Mouse (Mus musculus) liver, embryonic 12.5 days (tissue): ENCODE measurements around the gene Sgsm1. TPM values are rescaled to one million over a fixed set of nuclear protein-coding genes. Genes with fewer than 3 reads are reported as not detected.
A peak's percentile ranks its signal among the peaks of the same experiment; 100 is the strongest.
"Not testable (repeated sequence)": the region's sequence is repeated elsewhere in the genome, so short reads cannot be mapped to it uniquely, and the experiment has no call there.

ENCODE experiments used
- ATAC-seq: fragments of 200-750 bp; cut with Nextera tagmentation; 2 replicates; pipeline ENCODE4 v1.8.0; 2017; ENCODE audit warnings: moderate number of reproducible peaks, mild to moderate bottlenecking, moderate library complexity
- H3K27ac ChIP-seq: fragments of 300-500 bp; sonication (generic); 2 replicates; pipeline ENCODE4 v1.5.1; 2016; ENCODE audit warnings: mild to moderate bottlenecking
- H3K27me3 ChIP-seq: fragments of 300-500 bp; sonication (generic); replicated peaks from 2 replicates; pipeline ENCODE4 v1.6.1; 2016; ENCODE audit warnings: mild to moderate bottlenecking, moderate library complexity
- H3K36me3 ChIP-seq: fragments of 300-500 bp; sonication (generic); 2 replicates; pipeline ENCODE4 v1.6.1; 2016; ENCODE audit warnings: mild to moderate bottlenecking, moderate library complexity
- H3K4me1 ChIP-seq: fragments of 300-500 bp; sonication (generic); 2 replicates; pipeline ENCODE4 v1.6.1; 2016
- H3K4me2 ChIP-seq: fragments of 300-500 bp; sonication (generic); 2 replicates; pipeline ENCODE4 v1.6.1; 2016; ENCODE audit warnings: mild to moderate bottlenecking, moderate library complexity
- H3K4me3 ChIP-seq: fragments of 300-500 bp; sonication (generic); 2 replicates; pipeline ENCODE4 v1.5.1; 2016; ENCODE audit warnings: mild to moderate bottlenecking, moderate library complexity
- H3K9ac ChIP-seq: fragments of 300-500 bp; sonication (generic); 2 replicates; pipeline ENCODE4 v1.6.1; 2016; ENCODE audit warnings: mild to moderate bottlenecking, moderate library complexity
- H3K9me3 ChIP-seq: fragments of 300-500 bp; sonication (generic); replicated peaks from 2 replicates; pipeline ENCODE4 v1.6.1; 2016; ENCODE audit warnings: mild to moderate bottlenecking, moderate library complexity
- WGBS: fragments of 180-500 bp; shearing (Covaris S2); methylation state at CpG from one replicate; pipeline ENCODE4 v1.1.7; 2016; ENCODE audit not compliant: insufficient replicate concordance; 5-methylcytosine and 5-hydroxymethylcytosine counted together
- polyA plus RNA-seq: library from polyadenylated mRNA; unstranded; fragments of >200 nt; fragmentation: Nextera tagmentation; extraction: Ambion mirVana; gene quantifications from 2 replicates; pipeline ENCODE4 v1.2.1, GENCODE M21; 2016

The Sgsm1 gene
- 2.8 and 2.9 TPM in 2 replicates for polyA plus RNA-seq

- H3K27me3 ChIP-seq, result peaks cover 73% of the 10 kb centered on the region
- 6% methylated on average over 53 of the region's 53 CpGs for WGBS
Measured at GRCm38 (mm10) chr5:113310377-113311003, at the start of gene Sgsm1. Gene Sgsm1 (minus strand): TSS chr5:113310786.

GRCm38 (mm10) chr5:113358833-113359232 lies 48.2 kb upstream of the Sgsm1 start:
- H3K4me1 ChIP-seq, result no peaks in the 10 kb centered on the region
- H3K27ac ChIP-seq, result no peak overlapping the region
- no peaks in the 10 kb centered on the region for H3K36me3 ChIP-seq
- no peak overlapping the region for H3K4me3 ChIP-seq
- no peak for ATAC-seq
- peaks cover 28% of the 10 kb centered on the region for H3K27me3 ChIP-seq
- WGBS, result 9% methylated on average over 11 of the region's 11 CpGs
- no peak overlapping the region for H3K9ac ChIP-seq
- H3K9me3 ChIP-seq, result no peaks in the 10 kb centered on the region
- no peak overlapping the region for H3K4me2 ChIP-seq

More at GRCm38 (mm10) chr5:113310377-113311003, at the start of gene Sgsm1:
- H3K27ac ChIP-seq, result no peak within 1 kb of the TSS
- no peaks in the 10 kb centered on the region for H3K4me1 ChIP-seq
- H3K36me3 ChIP-seq, result no peaks in the 10 kb centered on the region
- no peak within 1 kb of the TSS for H3K9ac ChIP-seq
- no peaks in the 10 kb centered on the region for H3K9me3 ChIP-seq
- peak within 1 kb of the TSS; percentile 48 for H3K4me3 ChIP-seq
- peak; percentile 58 for ATAC-seq
- peak within 1 kb of the TSS; percentile 67 for H3K4me2 ChIP-seq

DNA sequence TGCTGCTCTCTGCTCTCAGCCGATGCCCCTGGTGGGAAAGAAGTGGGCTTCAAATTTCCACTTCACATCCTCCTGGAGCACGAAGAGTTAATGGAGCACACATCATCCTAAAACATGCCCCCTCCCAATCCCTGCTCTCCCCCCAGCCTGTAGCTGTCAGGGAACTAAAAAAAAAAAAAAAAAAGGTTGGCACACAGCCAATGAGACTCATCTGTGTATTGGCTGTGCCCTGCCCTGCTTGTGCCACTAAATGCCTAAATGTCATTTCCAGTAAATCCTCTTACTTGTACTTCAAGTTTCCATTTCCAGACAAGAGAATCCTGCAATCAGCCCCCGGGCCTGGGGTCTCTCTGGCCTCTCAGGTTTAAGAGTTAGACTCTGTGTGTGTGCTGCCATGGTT lies 47.1 kb upstream of the Sgsm1 start:
- Histone ChIP-seq H3K27ac (no peak overlapping the region), H3K4me3 (no peak overlapping the region), H3K36me3 (no peaks in the 10 kb centered on the region), H3K4me2 (no peak overlapping the region), H3K27me3 (peaks cover 40% of the 10 kb centered on the region), H3K4me1 (no peaks in the 10 kb centered on the region), H3K9ac (no peak overlapping the region), H3K9me3 (no peaks in the 10 kb centered on the region)
- no peak for ATAC-seq
- WGBS, result 44% methylated on average over 3 of the region's 3 CpGs

GRCm38 (mm10) chr5:113357186-113357585 lies 46.6 kb upstream of the Sgsm1 start, which contains the start of gene Aym1:
Gene Aym1 (plus strand): TSS chr5:113357294.
- no peak within 1 kb of the TSS for H3K4me3 ChIP-seq
- 35% methylated on average over 4 of the region's 6 CpGs for WGBS

DNA sequence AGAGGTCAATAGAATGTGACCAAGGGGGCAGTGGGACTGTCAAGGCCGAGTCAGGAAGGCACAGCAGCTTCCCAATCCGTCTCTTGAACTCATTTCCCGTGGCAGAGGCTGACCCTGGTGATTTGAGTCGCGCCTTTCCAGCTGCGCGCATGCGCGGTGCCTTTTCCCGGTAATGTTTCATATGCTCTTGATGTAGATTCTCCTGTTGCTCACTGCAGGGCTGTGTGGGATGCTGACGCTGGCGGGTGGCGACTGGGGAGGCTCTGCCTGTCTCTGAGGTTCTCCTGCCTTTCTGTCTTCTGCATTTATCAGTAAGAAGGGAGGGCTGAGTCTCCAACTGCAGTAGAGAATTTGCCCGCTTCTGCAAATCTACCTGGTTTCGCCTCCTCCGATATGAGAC lies 43.7 kb upstream of the Sgsm1 start:
- no peaks in the 10 kb centered on the region for H3K36me3 ChIP-seq
- H3K4me1 ChIP-seq, result no peaks in the 10 kb centered on the region
- no peak for ATAC-seq
- H3K27ac ChIP-seq, result no peak overlapping the region
- H3K9me3 ChIP-seq, result no peaks in the 10 kb centered on the region
- H3K27me3 ChIP-seq, result peaks cover 64% of the 10 kb centered on the region
- H3K4me3 ChIP-seq, result no peak overlapping the region
- no peak overlapping the region for H3K4me2 ChIP-seq
- no peak overlapping the region for H3K9ac ChIP-seq
- WGBS, result 30% methylated on average over 16 of the region's 16 CpGs

More at GRCm38 (mm10) chr5:113357186-113357585, 46.6 kb upstream of the Sgsm1 start, which contains the start of gene Aym1:
- H3K36me3 ChIP-seq, result no peaks in the 10 kb centered on the region
- H3K4me2 ChIP-seq, result no peak within 1 kb of the TSS
- H3K27me3 ChIP-seq, result peaks cover 42% of the 10 kb centered on the region
- H3K9me3 ChIP-seq, result no peaks in the 10 kb centered on the region
- H3K27ac ChIP-seq, result no peak within 1 kb of the TSS
- H3K9ac ChIP-seq, result no peak within 1 kb of the TSS
- no peaks in the 10 kb centered on the region for H3K4me1 ChIP-seq
- ATAC-seq, result no peak

DNA sequence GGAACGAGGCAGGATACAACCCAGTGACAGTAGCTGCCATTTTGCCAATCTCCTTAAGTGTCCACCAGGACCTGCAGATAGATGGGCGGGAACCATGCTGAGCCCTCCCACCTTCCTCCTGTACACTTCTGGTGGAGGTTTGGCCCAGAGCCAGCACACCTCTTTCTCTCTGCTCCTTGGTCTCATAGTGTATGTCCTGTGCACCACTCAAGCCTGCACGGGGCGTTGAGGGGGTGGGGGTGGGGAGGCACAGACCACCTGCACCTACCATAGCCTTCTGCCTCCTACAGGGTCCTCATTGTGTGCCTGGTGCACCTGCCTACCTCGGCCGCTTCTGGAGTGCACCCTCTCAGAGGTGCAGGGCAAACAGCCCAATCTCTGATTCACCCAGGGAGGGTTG lies 42.0 kb upstream of the Sgsm1 start:
- Histone ChIP-seq H3K27ac (no peak overlapping the region), H3K27me3 (peaks cover 72% of the 10 kb centered on the region), H3K4me1 (no peaks in the 10 kb centered on the region), H3K4me3 (no peak overlapping the region), H3K4me2 (no peak overlapping the region), H3K9ac (no peak overlapping the region), H3K36me3 (no peaks in the 10 kb centered on the region), H3K9me3 (no peaks in the 10 kb centered on the region)
- WGBS, result 55% methylated on average over 6 of the region's 6 CpGs
- no peak for ATAC-seq

DNA sequence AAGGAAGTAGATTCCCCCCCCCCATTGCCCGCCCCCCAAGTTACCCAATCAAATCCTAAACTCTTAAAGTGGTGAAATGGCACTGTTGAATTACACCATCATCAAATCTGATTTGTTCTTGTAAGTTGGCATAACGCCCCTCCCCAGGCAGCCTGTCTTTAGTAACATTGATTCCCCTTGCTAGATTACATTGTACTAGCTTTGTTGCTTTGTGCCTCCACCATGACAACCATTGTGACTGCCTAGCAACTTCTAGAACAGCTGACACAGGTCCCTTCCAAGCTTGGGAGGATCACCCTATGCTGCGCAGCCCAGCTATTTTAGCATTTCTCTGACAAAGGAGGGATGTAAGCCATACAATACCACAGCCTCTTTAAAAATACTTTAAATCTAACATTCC lies 41.2 kb upstream of the Sgsm1 start:
- no peak overlapping the region for H3K9ac ChIP-seq
- no peak overlapping the region for H3K27ac ChIP-seq
- no peak overlapping the region for H3K4me2 ChIP-seq
- no peaks in the 10 kb centered on the region for H3K9me3 ChIP-seq
- 64% methylated on average over 3 of the region's 3 CpGs for WGBS
- H3K4me1 ChIP-seq, result no peaks in the 10 kb centered on the region
- no peaks in the 10 kb centered on the region for H3K36me3 ChIP-seq
- no peak overlapping the region for H3K4me3 ChIP-seq
- no peak for ATAC-seq
- H3K27me3 ChIP-seq, result peaks cover 74% of the 10 kb centered on the region

DNA sequence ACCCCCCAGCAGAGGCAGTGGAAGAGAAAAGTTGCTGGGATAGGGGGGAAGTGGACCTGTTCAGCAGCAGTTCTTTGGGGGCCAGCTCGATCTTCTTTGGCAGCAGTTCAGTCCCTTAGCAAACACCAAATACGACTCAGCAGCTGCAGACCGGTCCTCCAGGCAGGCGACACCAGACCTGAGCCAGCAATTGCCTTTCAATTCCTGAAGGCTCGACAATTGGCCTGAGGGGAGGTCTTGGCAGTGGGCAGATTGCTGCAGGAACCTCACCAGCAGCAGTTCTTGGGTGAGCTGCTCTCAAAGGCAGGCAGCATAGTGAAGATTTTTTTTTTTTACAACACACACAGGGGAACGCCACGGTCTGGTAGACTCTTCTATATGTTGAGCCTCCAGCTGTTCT lies 39.2 kb upstream of the Sgsm1 start:
- Histone ChIP-seq H3K36me3 (no peaks in the 10 kb centered on the region), H3K9me3 (no peaks in the 10 kb centered on the region), H3K4me3 (no peak overlapping the region), H3K4me1 (no peaks in the 10 kb centered on the region), H3K27me3 (peaks cover 93% of the 10 kb centered on the region), H3K4me2 (no peak overlapping the region), H3K9ac (no peak overlapping the region), H3K27ac (no peak overlapping the region)
- 38% methylated on average over 7 of the region's 7 CpGs for WGBS
- no peak for ATAC-seq

- Histone ChIP-seq H3K9me3 (no peaks in the 10 kb centered on the region), H3K9ac (no peak overlapping the region), H3K36me3 (no peaks in the 10 kb centered on the region), H3K4me3 (no peak overlapping the region), H3K27ac (no peak overlapping the region), H3K4me1 (no peaks in the 10 kb centered on the region), H3K27me3 (peaks cover 94% of the 10 kb centered on the region), H3K4me2 (no peak overlapping the region)
- ATAC-seq, result no peak
- WGBS, result 12% methylated on average over 7 of the region's 7 CpGs
Measured at GRCm38 (mm10) chr5:113349226-113349625, 38.6 kb upstream of the Sgsm1 start.

DNA sequence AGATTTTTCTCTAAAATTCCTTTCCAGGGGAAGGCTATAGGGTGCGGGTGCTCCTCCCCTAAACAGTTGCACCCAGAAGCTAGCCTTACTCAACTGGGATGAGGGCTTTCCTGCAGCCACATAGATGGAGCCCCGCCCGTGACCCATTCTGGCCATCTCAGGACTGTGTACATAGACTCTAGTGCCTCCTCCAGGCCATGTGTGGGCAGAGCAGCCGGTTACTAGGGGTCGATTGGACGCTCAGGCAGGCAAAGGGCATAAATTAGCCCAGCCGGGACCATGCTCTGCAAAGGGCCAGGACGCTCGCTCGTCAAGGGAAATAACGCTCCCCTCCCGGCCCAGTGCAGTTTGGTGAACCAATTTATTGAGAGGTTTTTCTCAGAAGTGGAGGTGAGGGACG lies 38.0 kb upstream of the Sgsm1 start:
- Histone ChIP-seq H3K27ac (no peak overlapping the region), H3K4me1 (no peaks in the 10 kb centered on the region), H3K9me3 (no peaks in the 10 kb centered on the region), H3K4me2 (no peak overlapping the region), H3K36me3 (no peaks in the 10 kb centered on the region), H3K4me3 (no peak overlapping the region), H3K9ac (no peak overlapping the region), H3K27me3 (peaks cover 91% of the 10 kb centered on the region)
- ATAC-seq, result no peak
- WGBS, result 17% methylated on average over 13 of the region's 13 CpGs

DNA sequence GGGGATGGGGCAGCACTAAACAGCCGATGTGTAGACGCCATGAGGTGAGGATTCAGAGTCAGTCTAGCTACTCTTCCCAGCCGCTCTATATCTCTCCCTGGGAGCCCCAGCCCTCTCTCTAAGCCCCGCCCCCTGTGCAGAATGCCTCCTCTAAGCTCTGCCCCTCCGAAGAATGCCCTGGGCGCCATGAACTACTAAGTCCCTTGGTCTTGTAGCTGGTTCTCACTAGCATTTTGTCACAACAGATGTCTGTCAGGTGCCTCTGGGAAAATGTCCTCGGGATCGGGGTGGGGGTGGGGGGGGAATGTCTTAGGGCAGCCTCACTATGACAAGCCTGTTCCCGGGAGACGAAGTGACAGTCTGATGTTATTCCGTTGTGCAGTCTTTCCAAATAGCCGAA lies 37.0 kb upstream of the Sgsm1 start:
- Histone ChIP-seq H3K4me3 (no peak overlapping the region), H3K9me3 (no peaks in the 10 kb centered on the region), H3K27ac (no peak overlapping the region), H3K4me1 (no peaks in the 10 kb centered on the region), H3K27me3 (peaks cover 86% of the 10 kb centered on the region), H3K9ac (no peak overlapping the region), H3K4me2 (no peak overlapping the region), H3K36me3 (no peaks in the 10 kb centered on the region)
- ATAC-seq, result no peak
- WGBS, result 25% methylated on average over 12 of the region's 12 CpGs

GRCm38 (mm10) chr5:113346651-113347050 lies 36.1 kb upstream of the Sgsm1 start:
- H3K4me3 ChIP-seq, H3K9me3 ChIP-seq, ATAC-seq, H3K36me3 ChIP-seq, H3K27ac ChIP-seq, H3K9ac ChIP-seq, H3K4me1 ChIP-seq, H3K4me2 ChIP-seq: not testable (repeated sequence)
- 32% methylated on average over 6 of the region's 6 CpGs for WGBS
- peaks cover 82% of the 10 kb centered on the region for H3K27me3 ChIP-seq

- Histone ChIP-seq H3K36me3 (no peaks in the 10 kb centered on the region), H3K9ac (no peak overlapping the region), H3K27me3 (peaks cover 79% of the 10 kb centered on the region), H3K4me1 (no peaks in the 10 kb centered on the region), H3K4me3 (no peak overlapping the region), H3K4me2 (no peak overlapping the region), H3K9me3 (no peaks in the 10 kb centered on the region), H3K27ac (no peak overlapping the region)
- no peak for ATAC-seq
- 13% methylated on average over 11 of the region's 11 CpGs for WGBS
Measured at GRCm38 (mm10) chr5:113345781-113346180, 35.2 kb upstream of the Sgsm1 start.
